Mouse (Mus musculus): Measurements from ENCODE around the gene Timm22. TPM values are rescaled to one million over a fixed set of nuclear protein-coding genes. Genes with fewer than 3 reads are reported as not detected.

The Timm22 gene
- total RNA-seq, 1 experiment = 72.1 TPM

GRCm38 (mm10) chr11:76392532-76392931, 14.2 kb upstream of the Timm22 start:
- Histone ChIP-seq H3K9me3 (ENCODE audit: control insufficient read depth, insufficient read depth, low read depth, low read length) (no peaks in the 10 kb centered on the region), H3K4me1 (ENCODE audit: control insufficient read depth in 2 of 2, insufficient read depth in 2 of 2, low read length in 2 of 2, poor library complexity in 1 of 2) (peaks cover 4 to 20% of the 10 kb centered on the region in 2 experiments; a peak in 3 of 4 replicates), H3K36me3 (ENCODE audit: control insufficient read depth, insufficient read depth, low read length, poor library complexity, severe bottlenecking) (no peaks in the 10 kb centered on the region), H3K4me3 (ENCODE audit: insufficient read depth in 1 of 2, low read depth in 1 of 2, low read length in 2 of 2, poor library complexity in 1 of 2, severe bottlenecking in 1 of 2) (no peak overlapping the region), H3K27ac (ENCODE audit: insufficient read depth, low read depth, low read length, poor library complexity, severe bottlenecking) (no peak overlapping the region), H3K9ac (ENCODE audit: insufficient read depth, low read depth, low read length, poor library complexity, severe bottlenecking) (no peak overlapping the region)
- no peak for TF ChIP-seq ZC3H11A (IDR thresholded peaks at IDR 0.05; ENCODE audit: borderline replicate concordance, low read depth, low read length)
- no peak for TF ChIP-seq CHD2 (IDR thresholded peaks at IDR 0.05; ENCODE audit: low read depth, low read length)
- TF ChIP-seq ZNF384 (IDR thresholded peaks at IDR 0.05; ENCODE audit: low read depth, low read length) = no peak
- no peak for TF ChIP-seq HCFC1 (IDR thresholded peaks at IDR 0.05; ENCODE audit: borderline replicate concordance, insufficient read depth, low read length)
- no peak for TF ChIP-seq MAFK (IDR thresholded peaks at IDR 0.05; ENCODE audit: insufficient read depth, low read depth, low read length)
- no peak for DNase-seq (ENCODE audit: low read depth, low spot score)
- in situ Hi-C loops (cut with MboI; ENCODE audit: low sequenced_read_pairs in 2 of 2, unreplicated experiment in 2 of 2) = no loop called here

- TF ChIP-seq ZNF384 (IDR thresholded peaks at IDR 0.05; ENCODE audit: low read depth, low read length) = no peak
- no peak for TF ChIP-seq MAFK (IDR thresholded peaks at IDR 0.05; ENCODE audit: insufficient read depth, low read depth, low read length)
- TF ChIP-seq CHD2 (IDR thresholded peaks at IDR 0.05; ENCODE audit: low read depth, low read length) = no peak
- TF ChIP-seq ZC3H11A (IDR thresholded peaks at IDR 0.05; ENCODE audit: borderline replicate concordance, low read depth, low read length) = no peak
- no peak for TF ChIP-seq HCFC1 (IDR thresholded peaks at IDR 0.05; ENCODE audit: borderline replicate concordance, insufficient read depth, low read length)
- H3K9ac ChIP-seq (ENCODE audit: insufficient read depth, low read depth, low read length, poor library complexity, severe bottlenecking) = no peak overlapping the region
- no peaks in the 10 kb centered on the region for H3K36me3 ChIP-seq (ENCODE audit: control insufficient read depth, insufficient read depth, low read length, poor library complexity, severe bottlenecking)
- H3K27ac ChIP-seq (ENCODE audit: insufficient read depth, low read depth, low read length, poor library complexity, severe bottlenecking) = no peak overlapping the region
- in situ Hi-C loops (cut with MboI; ENCODE audit: low sequenced_read_pairs in 2 of 2, unreplicated experiment in 2 of 2) = no loop called here
- no peak overlapping the region for H3K4me3 ChIP-seq (ENCODE audit: insufficient read depth in 1 of 2, low read depth in 1 of 2, low read length in 2 of 2, poor library complexity in 1 of 2, severe bottlenecking in 1 of 2)
- H3K9me3 ChIP-seq (ENCODE audit: control insufficient read depth, insufficient read depth, low read depth, low read length) = no peaks in the 10 kb centered on the region
- no peak for DNase-seq (ENCODE audit: low read depth, low spot score)
- peaks cover 4 to 19% of the 10 kb centered on the region in 2 experiments; a peak in 3 of 4 replicates for H3K4me1 ChIP-seq (ENCODE audit: control insufficient read depth in 2 of 2, insufficient read depth in 2 of 2, low read length in 2 of 2, poor library complexity in 1 of 2)
Observed at GRCm38 (mm10) chr11:76392996-76393395, 13.8 kb upstream of the Timm22 start.

GRCm38 (mm10) chr11:76397650-76398311, 9.0 kb upstream of the Timm22 start:
- H3K36me3 ChIP-seq (ENCODE audit: control insufficient read depth, insufficient read depth, low read length, poor library complexity, severe bottlenecking) = no peaks in the 10 kb centered on the region
- H3K4me1 ChIP-seq (ENCODE audit: control insufficient read depth in 2 of 2, insufficient read depth in 2 of 2, low read length in 2 of 2, poor library complexity in 1 of 2) = peaks cover 4 to 11% of the 10 kb centered on the region in 2 experiments; a peak in 2 of 4 replicates
- no peaks in the 10 kb centered on the region for H3K9me3 ChIP-seq (ENCODE audit: control insufficient read depth, insufficient read depth, low read depth, low read length)
- H3K27ac ChIP-seq (ENCODE audit: insufficient read depth, low read depth, low read length, poor library complexity, severe bottlenecking) = no peak overlapping the region
- peak overlapping the region; percentile 81 to 85 for H3K4me3 ChIP-seq (ENCODE audit: insufficient read depth in 1 of 2, low read depth in 1 of 2, low read length in 2 of 2, poor library complexity in 1 of 2, severe bottlenecking in 1 of 2)
- peak overlapping the region; percentile 66 for H3K9ac ChIP-seq (ENCODE audit: insufficient read depth, low read depth, low read length, poor library complexity, severe bottlenecking)
- DNase-seq (ENCODE audit: low read depth, low spot score) = no peak
- in situ Hi-C loops (cut with MboI; ENCODE audit: low sequenced_read_pairs in 2 of 2, unreplicated experiment in 2 of 2) = loop anchor here in 1 of 2 experiments (5.0 kb wide), 1 partner anchor 145 kb away; no protein-coding TSS in a partner anchor
- TF ChIP-seq MAFK (IDR thresholded peaks at IDR 0.05; ENCODE audit: insufficient read depth, low read depth, low read length) (no peak), CHD2 (IDR thresholded peaks at IDR 0.05; ENCODE audit: low read depth, low read length) (no peak), HCFC1 (IDR thresholded peaks at IDR 0.05; ENCODE audit: borderline replicate concordance, insufficient read depth, low read length) (no peak), ZNF384 (IDR thresholded peaks at IDR 0.05; ENCODE audit: low read depth, low read length) (no peak), ZC3H11A (IDR thresholded peaks at IDR 0.05; ENCODE audit: borderline replicate concordance, low read depth, low read length) (no peak)

GRCm38 (mm10) chr11:76398312-76398797, 8.4 kb upstream of the Timm22 start:
- H3K9me3 ChIP-seq (ENCODE audit: control insufficient read depth, insufficient read depth, low read depth, low read length) = no peaks in the 10 kb centered on the region
- no peak overlapping the region for H3K27ac ChIP-seq (ENCODE audit: insufficient read depth, low read depth, low read length, poor library complexity, severe bottlenecking)
- no peak for TF ChIP-seq CHD2 (IDR thresholded peaks at IDR 0.05; ENCODE audit: low read depth, low read length)
- no peak for TF ChIP-seq MAFK (IDR thresholded peaks at IDR 0.05; ENCODE audit: insufficient read depth, low read depth, low read length)
- TF ChIP-seq ZC3H11A (IDR thresholded peaks at IDR 0.05; ENCODE audit: borderline replicate concordance, low read depth, low read length) = no peak
- no peak for TF ChIP-seq ZNF384 (IDR thresholded peaks at IDR 0.05; ENCODE audit: low read depth, low read length)
- no peak for TF ChIP-seq HCFC1 (IDR thresholded peaks at IDR 0.05; ENCODE audit: borderline replicate concordance, insufficient read depth, low read length)
- peaks cover 2 to 5% of the 10 kb centered on the region in 2 experiments; a peak in 2 of 4 replicates for H3K4me1 ChIP-seq (ENCODE audit: control insufficient read depth in 2 of 2, insufficient read depth in 2 of 2, low read length in 2 of 2, poor library complexity in 1 of 2)
- in situ Hi-C loops (cut with MboI; ENCODE audit: low sequenced_read_pairs in 2 of 2, unreplicated experiment in 2 of 2) = loop anchor here in 1 of 2 experiments (5.0 kb wide), 1 partner anchor 146 kb away; no protein-coding TSS in a partner anchor
- H3K4me3 ChIP-seq (ENCODE audit: insufficient read depth in 1 of 2, low read depth in 1 of 2, low read length in 2 of 2, poor library complexity in 1 of 2, severe bottlenecking in 1 of 2) = peak overlapping the region; percentile 81 to 85
- no peak for DNase-seq (ENCODE audit: low read depth, low spot score)
- no peaks in the 10 kb centered on the region for H3K36me3 ChIP-seq (ENCODE audit: control insufficient read depth, insufficient read depth, low read length, poor library complexity, severe bottlenecking)
- H3K9ac ChIP-seq (ENCODE audit: insufficient read depth, low read depth, low read length, poor library complexity, severe bottlenecking) = peak overlapping the region; percentile 66
